Mouse (Mus musculus) cerebellum, postnatal 14 days (tissue): ENCODE measurements around the gene Gm47791.

ENCODE experiments used
- DNase-seq, 2 experiments: peaks; one replicate each; pipeline ENCODE4 v3.0.0; 2021; ENCODE audit warnings: mixed read lengths in 2 of 2

Gene Gm47791

DNA sequence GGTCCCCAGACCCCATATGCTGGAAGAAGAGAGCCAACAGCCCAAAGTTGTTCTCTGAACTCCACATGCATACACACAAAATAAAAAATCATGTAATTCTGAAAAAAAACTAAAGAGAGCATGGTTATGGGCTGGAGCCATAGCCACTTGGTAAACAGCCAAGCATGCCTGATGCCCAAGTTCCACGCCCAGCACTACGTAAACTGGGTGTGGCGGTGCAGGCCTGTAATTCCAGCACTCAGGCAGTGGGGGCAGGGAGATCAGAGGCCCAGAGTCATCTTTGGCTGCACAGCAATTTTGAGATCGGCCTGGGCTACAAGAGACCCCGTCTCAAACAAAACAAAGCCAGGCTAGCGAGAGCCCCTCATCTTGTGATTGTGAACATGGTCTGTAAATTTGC is 14.5 kb upstream of the Gm47791 start:
- DNase-seq, result no peak

DNA sequence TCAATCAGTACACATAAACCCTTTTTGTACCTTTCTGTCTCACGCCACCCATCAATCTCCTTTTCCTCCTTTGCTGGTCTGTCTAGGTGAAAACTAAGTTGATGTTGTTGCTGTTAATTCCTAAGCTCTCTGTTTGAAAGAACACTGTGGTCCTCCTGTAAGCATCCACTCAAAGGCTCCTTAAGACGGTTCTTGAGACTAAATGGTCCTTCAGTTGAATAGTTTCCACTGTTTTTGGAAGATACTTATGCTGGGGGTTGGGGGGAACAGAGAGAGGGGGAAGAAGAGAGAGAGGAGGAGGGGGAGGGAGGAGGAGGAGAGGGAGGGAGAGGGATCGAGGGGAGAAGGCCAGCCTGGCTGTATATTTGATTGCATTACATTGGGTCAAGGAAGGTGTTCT is 12.5 kb upstream of the Gm47791 start:
- DNase-seq, result no peak

DNA sequence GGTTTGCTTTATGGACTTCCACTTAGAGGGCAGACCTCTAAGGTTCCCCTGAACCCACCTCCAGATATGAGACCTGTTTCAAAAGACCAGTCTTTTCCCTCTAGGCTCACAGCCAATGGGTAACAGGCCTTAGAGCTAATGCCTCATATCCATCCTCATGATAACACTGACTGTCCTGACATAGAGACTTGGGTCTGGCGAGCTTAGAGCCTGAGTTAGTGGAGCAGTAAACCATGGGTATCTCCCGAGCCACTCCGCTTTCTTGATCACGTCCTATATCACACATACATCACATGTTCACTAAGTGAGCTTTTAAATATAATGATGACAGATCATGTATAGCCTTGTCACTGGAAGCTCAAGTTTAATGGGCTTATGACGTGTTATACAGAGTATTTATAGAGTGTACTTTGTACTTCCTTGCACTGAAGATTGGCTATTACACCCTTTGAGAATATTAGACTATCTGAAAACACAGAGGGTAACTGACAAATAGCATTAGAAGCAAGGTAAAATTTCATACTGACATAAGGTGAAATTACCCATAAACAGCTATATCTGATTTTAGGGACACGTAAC is 8.4 kb upstream of the Gm47791 start:
- no peak for DNase-seq

DNA sequence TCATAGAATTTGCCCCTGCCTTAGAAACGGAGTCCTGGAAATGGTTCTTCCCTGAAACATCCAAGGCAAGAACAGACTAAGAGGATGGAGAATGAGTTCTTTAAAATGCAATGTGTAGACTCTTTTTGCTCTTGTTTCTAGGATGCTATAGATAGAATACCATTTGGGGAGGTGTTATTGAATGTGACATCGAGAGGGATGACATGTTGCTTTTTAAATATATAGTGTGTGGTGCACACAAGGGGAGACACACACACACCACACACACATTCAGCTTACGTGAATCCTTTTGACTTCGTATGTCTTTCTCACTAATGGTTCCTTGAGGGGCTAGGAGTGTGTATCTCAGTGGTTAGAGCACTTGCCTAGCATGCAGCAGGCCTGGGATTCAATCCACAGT is 4.2 kb upstream of the Gm47791 start:
- DNase-seq, result no peak

DNA sequence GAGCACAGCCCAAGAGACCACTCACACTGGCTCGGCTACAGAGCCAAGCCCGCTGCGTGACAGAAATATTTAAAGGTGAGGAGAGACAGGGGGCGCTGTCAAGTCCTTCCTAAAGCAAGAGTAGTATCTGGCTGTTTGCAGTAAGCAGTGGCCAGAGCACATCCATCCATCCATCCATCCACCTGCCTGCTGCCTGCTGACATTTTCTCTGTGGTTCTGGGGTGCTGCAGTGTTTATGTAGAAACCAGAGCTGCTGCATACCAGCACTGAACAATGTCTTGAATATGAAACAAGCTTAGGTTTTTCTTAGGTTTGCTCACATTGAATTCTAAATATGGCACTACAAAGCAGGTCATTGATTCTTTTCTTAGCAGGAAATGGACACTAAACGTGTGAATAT is 2.2 kb upstream of the Gm47791 start:
- no peak for DNase-seq

DNA sequence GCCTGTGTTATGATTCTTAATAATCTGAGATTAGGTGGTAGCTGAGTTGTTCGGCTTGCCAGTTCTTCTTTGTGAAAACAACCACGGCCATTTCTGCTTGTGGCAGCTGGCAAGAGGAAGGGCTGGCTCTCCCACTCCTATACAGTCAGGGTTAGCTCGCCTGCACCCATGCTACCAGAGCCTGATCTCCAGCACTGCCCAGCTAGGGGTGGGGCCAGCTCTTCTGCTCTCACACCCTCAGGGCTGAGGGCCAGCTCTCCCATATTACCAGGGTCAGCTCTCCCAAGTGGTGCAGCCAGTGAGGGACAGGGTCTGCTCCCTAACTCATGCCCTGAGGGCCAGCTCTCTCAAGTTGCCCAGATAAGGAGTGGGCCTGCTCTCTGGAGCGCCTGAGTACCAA is 1.4 kb upstream of the Gm47791 start:
- DNase-seq, result no peak

DNA sequence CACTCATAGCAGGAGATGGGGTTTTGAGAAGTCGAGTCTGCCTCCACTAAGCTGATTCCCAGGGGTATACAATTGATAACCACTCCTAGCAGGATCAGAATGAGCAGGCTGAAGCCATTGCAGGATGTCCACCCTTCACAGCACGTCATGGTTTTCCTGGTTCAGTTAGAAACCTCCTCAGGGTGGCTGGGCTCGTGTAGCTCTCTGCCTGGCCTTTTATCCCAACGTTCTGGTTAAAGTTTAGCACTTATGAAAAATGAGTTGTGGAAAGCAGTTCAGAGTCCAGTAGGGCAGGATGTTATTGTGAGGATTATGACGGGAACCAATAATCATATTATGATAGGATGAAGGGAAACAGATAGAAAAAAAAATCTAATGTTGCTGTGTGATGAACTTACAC is 2.8 kb downstream of the Gm47791 start, which contains the start of gene Tm4sf20:
Gene Tm4sf20, minus strand, starts transcription at position 193 of the 400 bp plus-strand sequence.
- no peak for DNase-seq

DNA sequence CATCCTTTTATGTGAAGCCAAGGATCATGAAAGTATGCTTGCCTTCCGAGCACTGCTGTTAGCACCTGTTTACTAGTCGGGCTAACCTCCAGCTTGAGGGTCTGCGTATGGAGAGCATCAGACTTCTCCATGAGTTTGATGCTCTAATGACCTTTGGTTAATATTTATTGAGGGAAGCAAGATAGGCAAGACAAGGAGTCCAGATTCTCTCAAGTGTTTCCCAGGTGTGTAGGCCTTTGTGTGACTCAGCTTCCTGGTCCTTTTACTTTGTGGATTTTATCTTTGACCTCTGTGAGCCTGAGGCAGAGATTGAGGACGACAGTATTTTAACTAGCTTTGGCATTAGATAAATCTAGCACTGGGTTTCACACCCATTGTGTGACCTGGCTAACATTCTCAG is 4.4 kb downstream of the Gm47791 start:
- no peak for DNase-seq

DNA sequence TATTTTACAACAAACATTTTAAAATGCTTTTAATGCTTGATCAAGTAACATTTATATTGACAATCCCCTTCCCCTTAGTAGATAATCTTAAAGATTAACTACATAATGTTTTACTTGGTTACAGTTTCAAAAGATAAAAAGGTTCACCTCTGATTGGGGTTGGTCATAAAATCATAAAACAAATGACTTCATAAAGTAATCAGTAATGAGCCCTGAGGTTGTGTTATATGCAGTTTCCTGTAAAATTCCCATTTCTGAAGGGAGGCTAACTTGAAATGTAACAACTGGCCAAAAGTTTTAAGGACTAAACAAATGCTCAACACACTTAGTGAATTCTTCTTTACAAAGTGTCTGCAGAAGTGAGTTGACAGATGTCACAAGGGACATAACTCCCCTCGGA is 4.8 kb downstream of the Gm47791 start:
- no peak for DNase-seq

DNA sequence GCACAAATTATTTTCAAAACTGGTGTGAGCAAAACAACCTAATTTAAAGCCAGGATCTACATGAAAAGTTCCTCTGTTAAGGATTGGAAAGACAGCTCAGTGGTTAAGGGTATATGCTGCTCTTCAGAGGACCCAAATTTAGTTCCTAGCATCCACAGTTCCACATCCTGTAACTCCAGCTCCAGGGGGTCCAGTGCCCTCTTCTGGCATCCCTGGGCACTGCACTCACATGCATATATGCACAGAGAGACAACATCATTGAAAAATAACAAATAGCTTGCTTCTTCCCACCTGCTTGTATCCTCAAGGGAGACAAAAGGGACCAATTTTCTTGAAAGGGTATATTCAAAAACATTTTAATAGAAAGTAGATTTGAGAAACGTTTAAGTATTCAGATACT is 8.8 kb downstream of the Gm47791 start:
- DNase-seq, result no peak

DNA sequence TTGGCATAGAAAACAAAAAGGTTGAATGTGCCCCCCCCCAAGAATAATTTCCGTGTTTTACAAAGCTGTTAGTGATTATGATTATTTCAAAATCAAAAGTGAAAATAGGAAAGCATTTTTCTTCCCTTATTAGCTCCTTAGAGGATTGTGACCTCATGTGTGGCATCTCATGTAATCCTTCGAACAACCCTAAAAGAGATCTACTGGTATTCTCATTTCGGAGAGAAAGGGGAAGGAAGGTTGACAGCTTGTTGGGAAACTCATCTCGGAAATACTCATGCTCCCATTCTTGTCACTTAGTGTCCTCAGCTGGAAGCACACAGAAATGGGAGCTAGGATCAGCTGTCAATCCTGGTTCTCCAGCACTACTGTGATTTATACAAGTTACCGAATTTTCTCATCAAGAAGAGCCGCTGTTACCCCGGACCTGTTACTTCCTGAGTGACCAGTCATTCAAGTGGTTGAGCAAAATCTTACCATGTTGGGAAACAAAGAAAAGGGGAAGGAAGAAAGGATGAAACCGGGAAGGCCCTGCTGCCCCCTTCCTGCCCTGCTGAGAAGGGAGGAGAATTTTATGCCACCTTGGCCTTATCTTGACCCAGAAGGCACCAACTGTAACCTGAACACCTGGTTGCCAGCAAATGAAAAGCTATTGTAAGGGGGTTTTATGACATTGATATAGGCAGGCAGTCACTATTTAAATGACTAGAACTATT is 9.4 kb downstream of the Gm47791 start:
- no peak for DNase-seq

DNA sequence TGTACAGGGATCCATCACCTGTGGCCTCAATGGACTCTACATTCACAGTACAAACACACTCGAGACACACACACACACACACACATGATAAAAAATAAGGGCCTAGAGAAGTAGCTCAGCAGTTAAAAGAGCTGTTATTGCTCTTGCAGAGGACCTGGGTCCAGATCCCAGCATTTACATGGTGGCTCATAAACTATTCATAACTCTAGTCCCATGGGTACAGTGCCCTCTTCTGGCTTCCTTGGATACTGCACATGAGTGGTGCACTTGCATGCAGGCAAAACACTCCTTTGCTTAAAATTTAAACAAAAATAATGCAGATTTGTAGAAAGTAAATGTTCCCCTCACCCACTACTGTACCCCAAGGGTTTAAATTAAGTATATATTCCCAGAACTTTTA is 11.5 kb downstream of the Gm47791 start:
- DNase-seq, result no peak

DNA sequence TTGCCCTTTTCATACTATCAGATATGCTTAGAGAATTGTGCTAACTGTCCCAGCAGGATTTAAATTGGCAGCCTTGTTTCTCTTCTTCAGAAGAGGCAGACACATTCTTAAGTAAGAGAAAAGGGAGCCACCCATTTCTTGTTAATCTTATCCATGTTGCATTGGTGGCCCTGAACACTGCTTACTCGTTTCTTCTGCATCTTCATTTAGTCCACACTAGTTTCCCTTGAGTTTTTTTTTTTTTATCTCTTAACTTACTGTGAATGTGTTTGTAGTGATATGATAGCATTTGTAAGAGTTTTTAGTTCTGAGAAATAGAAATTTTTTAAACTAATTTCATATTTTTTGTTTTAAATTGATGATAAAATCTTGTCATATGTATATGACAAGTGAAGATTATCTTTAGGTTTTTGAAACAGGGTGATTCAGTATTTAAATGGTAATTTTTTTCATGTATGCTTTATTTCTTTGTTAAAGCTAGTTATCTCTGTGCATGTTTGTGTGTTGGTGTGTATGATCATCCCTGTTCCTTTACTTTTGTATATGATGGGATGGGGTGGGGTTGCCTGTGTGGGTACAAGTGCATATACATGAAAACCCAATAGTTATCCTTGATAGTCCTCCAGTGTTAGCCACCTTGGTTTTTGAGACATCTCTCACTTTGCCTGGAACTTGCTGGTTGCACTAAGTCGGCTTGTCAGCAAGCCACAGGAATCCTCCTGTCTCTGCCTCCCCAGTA is 23.2 kb downstream of the Gm47791 start:
- no peak for DNase-seq

DNA sequence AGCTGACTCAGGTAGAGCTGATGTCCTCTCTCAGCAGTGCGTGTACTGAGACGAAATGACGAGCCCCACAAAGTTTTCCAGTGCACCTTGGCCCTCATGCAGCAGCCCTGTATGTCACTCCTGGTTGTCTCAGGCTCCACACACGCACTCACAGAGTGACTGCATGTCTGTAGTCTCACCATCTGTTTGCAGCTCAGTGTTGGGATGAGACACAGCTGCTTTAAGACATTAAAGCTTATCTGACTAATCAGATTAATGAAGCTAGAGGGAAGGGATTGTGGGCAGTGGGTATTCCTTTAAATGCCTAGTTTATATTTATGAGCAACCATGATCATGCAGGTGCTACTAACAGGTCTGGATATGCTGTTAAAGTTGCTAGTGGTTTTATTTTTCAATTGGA is 24.6 kb downstream of the Gm47791 start:
- no peak for DNase-seq

DNA sequence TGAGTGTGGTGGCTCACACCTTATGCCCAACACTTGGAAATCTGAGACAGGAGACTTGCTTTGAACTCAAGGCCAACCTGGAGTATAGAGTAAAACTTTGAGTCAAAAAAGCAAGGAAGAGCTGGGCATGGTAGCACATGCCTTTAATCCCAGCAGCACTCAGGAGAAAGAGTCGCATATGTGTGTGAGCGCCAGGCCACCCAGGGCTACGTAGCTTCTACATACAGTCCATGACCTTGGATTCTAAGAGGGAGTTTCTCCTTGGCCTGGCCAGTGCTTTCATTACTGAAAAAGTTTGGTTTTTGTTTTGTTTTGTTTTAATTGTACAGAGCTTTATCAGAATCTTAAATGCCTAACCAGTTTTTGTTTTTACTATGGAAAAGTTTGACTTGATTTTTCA is 27.1 kb downstream of the Gm47791 start:
- no peak for DNase-seq

DNA sequence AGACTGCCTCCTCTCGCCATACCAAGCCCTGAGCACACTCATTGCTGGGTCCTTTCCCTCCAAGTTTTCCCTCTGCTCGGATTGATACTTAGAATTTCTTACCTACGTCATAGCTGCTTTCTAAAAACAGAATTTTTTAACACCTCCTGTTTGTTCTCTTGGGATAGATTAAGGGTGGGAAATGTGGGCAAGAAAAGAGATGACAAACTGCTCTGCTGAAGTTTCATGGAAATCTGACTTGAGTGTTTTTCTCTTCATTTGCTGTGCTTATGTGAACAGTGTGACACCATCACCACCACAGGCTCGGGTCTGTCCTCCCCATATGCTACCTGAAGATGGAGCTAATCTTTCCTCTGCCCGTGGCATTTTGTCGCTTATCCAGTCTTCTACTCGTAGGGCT is 29.5 kb downstream of the Gm47791 start:
- no peak for DNase-seq

DNA sequence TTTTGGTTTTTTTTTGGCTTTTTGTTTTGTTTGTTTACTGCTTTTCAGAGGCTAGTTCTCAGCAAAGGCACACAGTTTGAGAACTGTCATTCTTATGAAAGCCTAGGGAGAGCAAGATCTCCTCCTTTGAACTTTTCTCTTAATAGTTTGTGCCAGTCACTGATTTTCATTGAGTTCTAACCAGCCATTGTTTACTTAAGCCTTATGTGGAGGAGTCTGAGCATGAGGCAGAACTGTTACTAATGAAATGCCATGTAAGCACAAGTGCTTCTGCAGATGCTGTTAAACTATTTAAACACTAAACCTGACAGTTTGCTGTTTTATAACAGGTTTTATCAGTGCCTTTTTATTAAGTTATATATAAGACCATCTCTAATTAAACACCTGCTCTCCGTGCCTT is 33.0 kb downstream of the Gm47791 start:
- no peak for DNase-seq

DNA sequence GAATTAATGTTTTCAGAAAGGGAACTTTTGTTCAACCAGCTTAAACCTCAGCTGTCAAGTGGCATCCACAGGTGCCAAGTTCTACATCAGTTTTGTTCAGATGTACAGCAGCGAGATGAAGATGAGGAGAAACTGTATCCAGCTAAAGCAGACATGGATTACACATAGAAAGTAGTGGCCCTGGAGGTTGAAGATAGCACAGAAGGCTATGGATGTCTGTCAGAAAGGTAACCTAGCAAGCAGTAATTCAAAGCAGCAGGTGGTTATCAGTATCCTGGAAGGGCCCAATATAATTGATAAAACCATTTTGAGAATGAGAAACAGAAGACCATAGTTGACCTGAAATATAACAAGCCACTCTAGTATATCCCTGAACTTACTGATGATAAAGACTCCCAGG is 37.7 kb downstream of the Gm47791 start:
- DNase-seq, result no peak

DNA sequence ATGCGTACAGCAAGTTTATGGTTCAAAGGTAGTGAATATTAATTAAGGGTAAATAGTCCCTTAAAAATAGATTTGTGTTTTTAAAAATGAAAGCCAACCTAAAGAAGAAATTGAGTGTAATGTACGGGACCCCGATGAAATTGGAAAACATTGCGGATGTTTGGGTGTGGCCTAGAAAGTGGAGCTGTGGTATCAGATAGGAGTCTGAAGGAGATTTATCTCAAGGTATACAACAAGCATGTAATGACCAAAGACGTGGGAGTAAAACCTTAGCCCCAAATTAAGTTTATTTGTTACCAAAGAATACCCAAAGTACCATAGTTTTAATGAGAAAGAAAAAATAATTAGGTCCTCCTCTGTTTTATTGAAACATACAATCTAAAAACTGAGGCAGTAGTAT is 44.6 kb downstream of the Gm47791 start:
- DNase-seq, result no peak

DNA sequence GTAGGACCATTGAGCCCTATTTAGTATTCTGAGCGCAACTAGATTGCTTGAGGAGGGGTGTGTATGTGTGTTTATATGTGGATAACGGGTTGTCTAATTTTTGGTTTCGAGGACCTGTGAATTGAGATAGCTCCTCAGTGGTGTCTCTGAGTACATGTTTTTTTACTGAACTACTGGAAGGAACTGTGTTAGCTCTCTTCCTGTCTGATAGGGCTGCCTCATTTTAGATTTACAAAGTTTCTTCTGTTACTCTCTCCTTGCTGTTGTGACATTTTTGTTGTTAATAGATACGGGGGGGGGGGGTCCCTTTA is 45.2 kb downstream of the Gm47791 start:
- no peak for DNase-seq

DNA sequence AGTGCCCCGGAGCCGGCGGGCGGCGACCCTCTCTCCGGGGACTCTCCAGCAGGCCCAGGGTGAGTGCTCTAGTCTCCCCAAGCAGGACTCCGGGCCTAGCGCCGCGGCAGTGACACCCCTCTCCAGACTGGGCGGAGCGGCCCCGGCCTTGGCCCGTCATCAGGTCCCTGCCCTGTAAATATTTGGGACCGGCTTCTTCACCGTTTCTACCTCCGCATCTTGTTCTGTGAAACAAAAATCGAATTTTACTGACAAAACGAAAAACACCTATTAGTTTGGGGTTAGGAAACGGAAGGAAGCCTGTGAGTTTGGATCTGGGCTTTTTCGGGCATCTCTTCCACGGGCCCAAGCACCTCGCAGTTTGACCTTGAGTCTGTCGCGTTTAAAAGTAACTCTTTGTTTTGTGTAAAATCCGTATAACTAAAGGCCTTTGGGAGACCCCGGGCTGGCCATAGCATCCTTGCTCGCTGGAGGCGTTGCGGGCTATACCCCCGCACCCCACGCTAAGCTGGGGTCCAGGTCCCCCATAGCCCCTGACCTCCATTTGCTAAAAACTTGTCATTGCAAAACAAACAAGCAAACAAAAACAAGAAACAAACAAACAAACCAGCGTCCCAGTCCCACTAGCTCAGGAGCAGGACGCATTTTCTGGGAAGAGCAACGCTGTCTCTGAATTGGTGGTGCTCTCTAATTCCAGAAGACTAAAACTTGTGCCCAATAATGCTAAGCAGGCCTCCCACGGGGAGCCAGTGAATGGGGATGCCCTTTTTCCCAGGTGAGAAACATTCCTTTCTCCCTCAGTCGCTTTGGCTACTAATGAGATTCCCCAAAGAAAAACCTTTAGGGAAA is 45.8 kb downstream of the Gm47791 start:
- DNase-seq, result no peak

DNA sequence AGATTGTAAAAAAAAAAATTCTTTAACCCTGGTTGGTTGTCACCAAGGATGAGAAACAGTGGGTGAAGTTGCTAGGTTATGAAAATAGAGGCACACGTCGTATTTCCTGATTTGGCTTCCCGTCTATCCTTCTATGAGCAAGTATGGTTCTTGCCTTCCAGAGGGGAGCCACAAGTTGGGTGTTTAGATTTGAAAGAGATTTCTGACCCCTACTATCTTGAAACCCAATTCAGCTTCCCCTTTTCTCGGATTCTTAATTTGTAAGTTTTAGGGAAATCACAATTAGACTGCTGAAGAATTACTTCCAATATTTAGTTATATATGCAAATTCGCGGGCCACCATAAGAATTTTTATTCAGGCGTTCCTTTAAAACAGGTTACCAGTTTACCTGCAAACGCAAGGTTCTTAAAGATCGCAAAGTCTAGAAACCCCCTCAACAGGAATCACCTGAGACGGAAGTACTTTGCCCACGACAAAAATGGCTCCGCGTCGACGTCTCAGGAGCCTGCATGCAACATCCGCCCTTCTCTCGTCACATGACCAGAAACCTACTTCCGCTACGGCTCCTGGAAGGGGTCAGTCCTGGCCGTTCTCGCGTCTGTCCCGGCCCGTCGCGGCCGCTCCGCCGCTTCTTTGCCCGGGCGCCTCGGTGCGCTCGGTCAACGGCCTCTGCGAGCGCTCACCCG is 46.6 kb downstream of the Gm47791 start, which contains the start of gene Mff:
Gene Mff, plus strand, starts transcription at position 552 of the 687 bp plus-strand sequence.
- DNase-seq, result peak; percentile 94
